Mouse (Mus musculus) intestine, postnatal 0 days (tissue): ENCODE measurements around the gene Gstm4. TPM values are rescaled to one million over a fixed set of nuclear protein-coding genes. Genes with fewer than 3 reads are reported as not detected.

ENCODE experiments used
- ATAC-seq: fragments of 200-750 bp; cut with Nextera tagmentation; 2 replicates; pipeline ENCODE4 v1.8.0; 2017; ENCODE audit warnings: mild to moderate bottlenecking, moderate TSS enrichment, moderate library complexity
- H3K27ac ChIP-seq: fragments of 300-500 bp; sonication (generic); 2 replicates; pipeline ENCODE4 v1.5.1; 2014; ENCODE audit warnings: mild to moderate bottlenecking, low read depth, low read length, moderate library complexity
- H3K27me3 ChIP-seq: fragments of 300-500 bp; sonication (generic); replicated peaks from 2 replicates; pipeline ENCODE4 v1.6.1; 2014; ENCODE audit warnings: low read length, mixed read lengths; ENCODE audit not compliant: control insufficient read depth, insufficient read depth
- H3K36me3 ChIP-seq: fragments of 300-500 bp; sonication (generic); 2 replicates; pipeline ENCODE4 v1.6.1; 2014; ENCODE audit warnings: mild to moderate bottlenecking, moderate library complexity; ENCODE audit not compliant: control insufficient read depth, insufficient read depth
- H3K4me1 ChIP-seq: fragments of 300-500 bp; sonication (generic); replicated peaks from 2 replicates; pipeline ENCODE4 v1.6.1; 2014; ENCODE audit warnings: antibody characterized with exemption, low read length, mixed read lengths; ENCODE audit not compliant: control insufficient read depth, insufficient read depth
- H3K4me2 ChIP-seq: fragments of 300-500 bp; sonication (generic); replicated peaks from 2 replicates; pipeline ENCODE4 v1.6.1; 2014; ENCODE audit warnings: low read depth, mild to moderate bottlenecking, moderate library complexity
- H3K4me3 ChIP-seq: fragments of 300-500 bp; sonication (generic); 2 replicates; pipeline ENCODE4 v1.5.1; 2014; ENCODE audit warnings: low read depth, low read length
- H3K9ac ChIP-seq: fragments of 300-500 bp; sonication (generic); 2 replicates; pipeline ENCODE4 v1.6.1; 2014; ENCODE audit warnings: mild to moderate bottlenecking, low read depth, low read length
- H3K9me3 ChIP-seq: fragments of 300-500 bp; sonication (generic); 2 replicates; pipeline ENCODE4 v1.6.1; 2016; ENCODE audit warnings: mixed run types; ENCODE audit not compliant: control insufficient read depth
- CTCF ChIP-seq: sonication (generic); IDR thresholded peaks from 2 replicates; pipeline ENCODE4 v1.5.1; 2016; ENCODE audit warnings: low read depth, mild to moderate bottlenecking, control low read depth, antibody characterized with exemption, moderate library complexity
- WGBS: fragments of 180-500 bp; shearing (Covaris S2); extraction: QIAGEN DNeasy Blood & Tissue Kit; methylation state at CpG from one replicate; pipeline ENCODE4 v1.1.7; 2014; 5-methylcytosine and 5-hydroxymethylcytosine counted together
- polyA plus RNA-seq: library from polyadenylated mRNA; unstranded; fragments of >200 nt; fragmentation: Nextera tagmentation; extraction: Ambion mirVana; gene quantifications from 2 replicates; pipeline ENCODE4 v1.2.1, GENCODE M21; 2015

Gene Gstm4
- polyA plus RNA-seq, 1 experiment from 2014 or later, result 30.5 TPM

DNA sequence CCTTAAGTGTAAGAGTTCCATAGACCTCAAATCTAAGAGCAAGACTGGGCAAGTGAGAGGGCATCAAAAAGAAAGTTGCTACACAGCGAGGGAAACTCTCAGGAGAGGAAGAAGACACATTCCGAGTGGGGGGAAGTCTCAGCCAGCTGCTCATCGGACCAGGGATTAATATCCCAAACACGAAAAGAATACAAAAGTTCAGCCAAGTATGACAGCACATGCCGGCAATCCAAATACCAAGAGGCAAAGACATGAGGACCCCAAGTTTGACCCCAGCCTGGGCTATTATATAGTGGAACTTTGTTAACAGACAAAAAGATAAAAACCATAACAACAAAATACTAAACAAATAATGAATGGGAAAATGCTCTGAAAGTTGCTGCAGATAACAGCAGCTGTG lies 11.5 kb downstream of the Gstm4 start:
- no peaks in the 10 kb centered on the region for H3K36me3 ChIP-seq
- no peak overlapping the region for H3K27ac ChIP-seq
- no peak overlapping the region for H3K4me2 ChIP-seq
- H3K27me3 ChIP-seq, result no peaks in the 10 kb centered on the region
- ATAC-seq, result no peak
- no peaks in the 10 kb centered on the region for H3K9me3 ChIP-seq
- H3K9ac ChIP-seq, result no peak overlapping the region
- 0 out of 2 replicates have a peak, but pooled peaks cover 2% of the 10 kb centered on the region for H3K4me1 ChIP-seq
- TF ChIP-seq CTCF, result no peak
- 49% methylated on average over 5 of the region's 5 CpGs for WGBS
- no peak overlapping the region for H3K4me3 ChIP-seq

DNA sequence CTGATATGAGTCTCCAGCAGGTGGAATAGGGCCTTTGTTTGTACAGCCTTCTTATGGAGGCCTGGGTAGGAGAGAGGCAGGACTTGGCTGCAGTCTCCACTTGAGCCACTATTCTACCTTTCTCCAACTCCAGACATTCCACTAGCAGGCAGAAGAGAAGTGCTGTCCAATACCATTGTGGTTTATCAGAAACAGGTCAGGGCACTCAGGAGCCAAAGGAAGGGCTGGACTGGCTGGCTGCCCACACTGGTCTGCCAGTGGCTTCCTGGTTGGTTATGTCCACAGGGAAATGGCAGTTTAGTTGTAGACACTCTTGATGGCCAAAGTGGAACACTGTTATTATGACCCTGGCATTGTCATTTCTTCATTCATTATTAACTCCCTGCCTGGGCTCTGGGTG lies 12.6 kb downstream of the Gstm4 start:
- Histone ChIP-seq H3K9me3 (no peaks in the 10 kb centered on the region), H3K27me3 (no peaks in the 10 kb centered on the region), H3K9ac (no peak overlapping the region), H3K27ac (no peak overlapping the region), H3K4me2 (no peak overlapping the region), H3K36me3 (no peaks in the 10 kb centered on the region), H3K4me1 (0 out of 2 replicates have a peak, but pooled peaks cover 2% of the 10 kb centered on the region), H3K4me3 (no peak overlapping the region)
- no peak for TF ChIP-seq CTCF
- no peak for ATAC-seq

DNA sequence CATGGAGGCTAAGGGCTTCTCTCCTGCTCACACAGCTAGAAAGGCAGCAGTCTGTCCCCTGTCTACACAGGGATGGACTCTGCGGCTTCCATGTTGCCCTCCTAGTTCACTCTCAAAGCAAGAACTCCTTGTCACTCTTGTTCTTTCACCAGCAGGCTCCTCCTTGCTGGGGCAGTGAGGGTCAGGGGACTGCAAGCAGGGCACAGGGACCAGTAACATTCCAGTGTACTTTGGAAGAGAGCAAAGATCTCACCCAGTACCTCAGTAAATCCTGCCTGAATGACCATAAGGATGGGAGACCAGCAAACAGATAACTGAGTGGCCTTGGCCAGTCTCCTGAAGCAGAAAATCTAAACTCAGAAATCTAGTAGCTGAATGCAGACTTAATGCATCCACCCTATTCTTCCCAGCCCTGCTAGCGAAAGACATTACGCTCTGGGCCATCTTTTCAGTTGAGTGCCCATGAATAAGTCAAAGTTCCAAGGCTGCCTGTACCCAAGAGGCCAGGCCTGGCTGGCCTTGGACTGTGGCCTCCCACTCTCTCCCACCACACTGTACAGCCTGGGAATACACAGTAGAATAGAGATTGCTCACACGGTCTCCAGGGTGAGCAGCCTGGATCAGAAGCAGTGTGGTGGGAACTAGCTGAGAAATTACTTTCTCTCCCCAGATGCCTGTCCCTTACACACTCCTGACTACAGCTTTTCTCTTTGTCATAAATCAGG lies 15.9 kb downstream of the Gstm4 start:
- Histone ChIP-seq H3K9me3 (no peaks in the 10 kb centered on the region), H3K36me3 (no peaks in the 10 kb centered on the region), H3K4me1 (0 out of 2 replicates have a peak, but pooled peaks cover 9% of the 10 kb centered on the region), H3K9ac (no peak overlapping the region), H3K27me3 (no peaks in the 10 kb centered on the region), H3K4me3 (no peak overlapping the region), H3K4me2 (no peak overlapping the region), H3K27ac (no peak overlapping the region)
- 71% methylated on average over 4 of the region's 4 CpGs for WGBS
- TF ChIP-seq CTCF, result no peak
- ATAC-seq, result no peak

DNA sequence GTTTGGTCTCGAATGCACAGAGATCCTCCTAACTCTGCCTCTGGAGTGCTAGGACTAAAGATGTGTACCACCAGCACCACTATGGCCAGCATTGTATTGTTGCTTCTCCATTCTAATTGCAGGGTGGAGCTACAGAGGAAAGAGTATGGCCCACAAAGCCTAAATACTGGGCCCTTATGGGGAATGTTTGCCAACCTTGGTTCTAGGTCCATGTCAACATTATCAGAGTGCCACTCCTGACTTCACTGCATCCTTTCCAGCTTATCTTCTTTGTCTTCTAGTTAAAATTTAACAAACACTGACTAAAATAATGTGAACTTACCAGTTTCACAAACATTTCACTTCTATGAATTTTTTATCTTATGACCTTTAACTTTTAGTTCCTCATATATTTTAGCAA lies 18.1 kb downstream of the Gstm4 start:
- H3K27ac ChIP-seq, result peak overlapping the region; percentile 23; the same call in 1 of the 2 replicates
- ATAC-seq, result peak; percentile 17; the same call in 1 of the 2 replicates

DNA sequence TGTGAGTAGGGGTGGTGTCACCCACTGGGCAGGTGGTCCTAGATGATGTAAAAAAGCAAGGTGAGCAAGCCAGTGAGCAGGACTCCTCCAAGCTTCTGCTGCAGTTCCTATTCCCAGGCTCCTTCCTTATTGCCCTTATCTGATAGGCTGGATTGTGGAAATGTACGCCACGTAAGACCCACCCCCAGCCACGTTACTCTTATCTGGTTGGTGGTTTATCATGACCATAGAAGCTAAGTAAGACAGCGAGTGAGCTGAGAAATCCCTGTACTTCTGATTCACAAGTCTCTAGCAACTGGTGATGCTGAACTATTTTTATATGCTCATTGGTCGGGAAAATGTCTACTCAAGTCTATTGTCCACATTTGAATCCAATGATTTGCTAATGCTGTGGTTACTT lies 18.6 kb downstream of the Gstm4 start:
- Histone ChIP-seq H3K4me2 (no peak overlapping the region), H3K9ac (no peak overlapping the region), H3K36me3 (no peaks in the 10 kb centered on the region), H3K4me3 (no peak overlapping the region), H3K27ac (peak overlapping the region; percentile 69; the same call in 1 of the 2 replicates), H3K9me3 (no peaks in the 10 kb centered on the region), H3K27me3 (no peaks in the 10 kb centered on the region), H3K4me1 (0 out of 2 replicates have a peak, but pooled peaks cover 9% of the 10 kb centered on the region)
- peak; percentile 84 for ATAC-seq
- TF ChIP-seq CTCF, result no peak
- 36% methylated on average over 5 of the region's 5 CpGs for WGBS

More for the DNA sequence above, 18.1 kb downstream of the Gstm4 start:
- Histone ChIP-seq H3K4me2 (0 out of 2 replicates have a peak overlapping the region, but pooled peaks have one; percentile 6), H3K9me3 (no peaks in the 10 kb centered on the region), H3K27me3 (no peaks in the 10 kb centered on the region), H3K36me3 (no peaks in the 10 kb centered on the region), H3K4me3 (no peak overlapping the region), H3K9ac (no peak overlapping the region), H3K4me1 (0 out of 2 replicates have a peak, but pooled peaks cover 9% of the 10 kb centered on the region)
- TF ChIP-seq CTCF, result no peak
- WGBS, result 75% methylated on average over 1 of the region's 1 CpGs

DNA sequence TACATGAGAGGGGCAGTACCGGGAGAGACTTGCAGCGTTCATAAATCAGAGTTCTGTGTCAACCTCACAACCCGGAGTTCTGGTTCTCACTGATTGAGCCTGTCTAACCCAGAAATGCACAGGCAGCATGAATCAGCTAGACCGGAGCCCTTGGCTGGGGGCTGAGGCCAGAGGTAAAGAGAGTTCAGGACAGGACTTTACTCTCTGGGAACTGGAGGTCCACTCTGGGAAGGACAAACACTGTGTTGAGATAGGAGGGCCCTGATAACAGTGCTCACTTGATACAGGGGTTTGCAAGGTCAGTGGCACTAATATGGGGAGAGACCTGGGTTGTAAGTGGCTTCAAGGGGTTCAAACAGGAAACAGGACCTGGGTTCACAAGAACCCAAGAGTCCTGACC lies 19.4 kb downstream of the Gstm4 start:
- Histone ChIP-seq H3K4me3 (no peak overlapping the region), H3K27me3 (no peaks in the 10 kb centered on the region), H3K9ac (no peak overlapping the region), H3K27ac (peak overlapping the region; percentile 69), H3K4me1 (0 out of 2 replicates have a peak, but pooled peaks cover 9% of the 10 kb centered on the region), H3K36me3 (no peaks in the 10 kb centered on the region), H3K4me2 (no peak overlapping the region), H3K9me3 (no peaks in the 10 kb centered on the region)
- ATAC-seq, result peak; percentile 55
- WGBS, result 24% methylated on average over 4 of the region's 4 CpGs
- TF ChIP-seq CTCF, result no peak
